Mouse (Mus musculus) C2C12 (cell line): Measurements from ENCODE around the gene Sltm.

Experiments used
- CTCF ChIP-seq: IDR thresholded peaks from one replicate; pipeline ENCODE4 v1.5.1; 2011; ENCODE audit not compliant: control insufficient read depth, insufficient read depth, insufficient read length
- MAX ChIP-seq: IDR thresholded peaks from one replicate; pipeline ENCODE4 v1.6.1; 2011; ENCODE audit warnings: mild to moderate bottlenecking, control low read depth
- MYOG ChIP-seq: IDR thresholded peaks from one replicate; pipeline ENCODE4 v1.6.1; 2011; ENCODE audit not compliant: control insufficient read depth, insufficient read length; ENCODE audit errors: extremely low read depth
- USF1 ChIP-seq: IDR thresholded peaks from one replicate; pipeline ENCODE4 v1.6.1; 2011; ENCODE audit warnings: low read depth, mild to moderate bottlenecking, control low read depth, moderate library complexity

DNA sequence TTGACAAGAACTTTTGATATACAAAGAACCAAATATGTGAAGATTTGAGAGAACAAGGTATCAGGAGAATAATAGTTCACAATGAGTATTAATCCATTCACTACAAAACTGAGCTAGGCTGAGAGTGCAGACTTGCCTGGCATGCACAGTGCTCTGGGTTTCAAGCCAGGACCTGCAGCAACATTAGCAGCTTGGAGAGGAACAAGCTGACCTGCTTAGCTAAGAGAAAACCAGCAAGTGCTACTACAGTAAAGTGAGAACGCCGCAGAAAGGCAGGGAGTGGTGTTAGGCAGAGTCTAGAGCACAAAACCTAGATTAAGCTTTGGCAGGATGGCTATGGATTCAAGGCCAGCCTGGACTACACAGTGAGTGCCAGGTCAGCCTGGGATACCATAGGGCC lies 87.2 kb downstream of the Sltm start:
- TF ChIP-seq MAX (no peak), CTCF (no peak), MYOG (no peak), USF1 (no peak)
